Mouse (Mus musculus) right cerebral cortex, postnatal 14 days (tissue): ENCODE results near the gene Ankrd52.

Experiments
- DNase-seq: peaks from one replicate; pipeline ENCODE4 v3.0.0; 2022

Ankrd52 gene

GRCm38 (mm10) chr10:128408591-128409535, 31.9 kb downstream of the Ankrd52 start:
- DNase-seq: no peak

- DNase-seq: peak; percentile 99
Measured at GRCm38 (mm10) chr10:128409692-128410559, 33.0 kb downstream of the Ankrd52 start.

- DNase-seq: no peak
Measured at GRCm38 (mm10) chr10:128410560-128410845, 33.6 kb downstream of the Ankrd52 start.

- DNase-seq: peak; percentile 95
Measured at GRCm38 (mm10) chr10:128411211-128412054, 34.5 kb downstream of the Ankrd52 start, which contains the start of the genes Nabp2 and Rnf41. TSS of gene Nabp2 (minus strand) at chr10:128411492. TSS of gene Rnf41 (plus strand) at chr10:128411657.

GRCm38 (mm10) chr10:128412055-128412381, 35.1 kb downstream of the Ankrd52 start:
- no peak for DNase-seq

- no peak for DNase-seq
Measured at GRCm38 (mm10) chr10:128412558-128412957, 35.6 kb downstream of the Ankrd52 start.

GRCm38 (mm10) chr10:128413076-128413475, 36.2 kb downstream of the Ankrd52 start:
- no peak for DNase-seq

- no peak for DNase-seq
Measured at GRCm38 (mm10) chr10:128414848-128415247, 37.9 kb downstream of the Ankrd52 start.

GRCm38 (mm10) chr10:128422426-128422825, 45.5 kb downstream of the Ankrd52 start:
- no peak for DNase-seq

GRCm38 (mm10) chr10:128424604-128425003, 47.7 kb downstream of the Ankrd52 start:
- DNase-seq: no peak

GRCm38 (mm10) chr10:128425260-128425659, 48.3 kb downstream of the Ankrd52 start:
- no peak for DNase-seq

GRCm38 (mm10) chr10:128429052-128429451, 52.1 kb downstream of the Ankrd52 start:
- no peak for DNase-seq

- DNase-seq: no peak
Measured at GRCm38 (mm10) chr10:128429454-128429853, 52.5 kb downstream of the Ankrd52 start.

GRCm38 (mm10) chr10:128433417-128433816, 56.5 kb downstream of the Ankrd52 start:
- DNase-seq: no peak

- DNase-seq: no peak
Measured at GRCm38 (mm10) chr10:128434681-128435080, 57.8 kb downstream of the Ankrd52 start.

GRCm38 (mm10) chr10:128435186-128435823, 58.4 kb downstream of the Ankrd52 start:
- DNase-seq: peak; percentile 22

GRCm38 (mm10) chr10:128435873-128436272, 59.0 kb downstream of the Ankrd52 start:
- no peak for DNase-seq

GRCm38 (mm10) chr10:128436376-128436775, 59.5 kb downstream of the Ankrd52 start:
- DNase-seq: no peak

- no peak for DNase-seq
Measured at GRCm38 (mm10) chr10:128438675-128439279, 61.9 kb downstream of the Ankrd52 start.

- no peak for DNase-seq
Measured at GRCm38 (mm10) chr10:128440407-128440806, 63.5 kb downstream of the Ankrd52 start.

- no peak for DNase-seq
Measured at GRCm38 (mm10) chr10:128441324-128442119, 64.6 kb downstream of the Ankrd52 start.
